Mouse (Mus musculus): ENCODE measurements around the gene Gpx3. TPM values are rescaled to one million over a fixed set of nuclear protein-coding genes. Genes with fewer than 3 reads are reported as not detected.
"Not testable (repeated sequence)": the region's sequence is repeated elsewhere in the genome, so short reads cannot be mapped to it uniquely, and the experiment has no call there.

The Gpx3 gene
- polyA plus RNA-seq, 1 experiment = 88.0 TPM

- 31% methylated on average over 4 of the region's 4 CpGs for WGBS
- no peak for DNase-seq (ENCODE audit: low read depth, low spot score)
These were observed 22.8 kb upstream of the Gpx3 start for GRCm38 (mm10) chr11:54879434-54879833.

- 86% methylated on average over 10 of the region's 10 CpGs for WGBS
- DNase-seq (ENCODE audit: low read depth, low spot score) = no peak
These were observed 22.3 kb upstream of the Gpx3 start for GRCm38 (mm10) chr11:54879922-54880321.

- no peak for DNase-seq (ENCODE audit: low read depth, low spot score)
- WGBS = 12% methylated on average over 2 of the region's 2 CpGs
These were observed 21.2 kb upstream of the Gpx3 start for GRCm38 (mm10) chr11:54881051-54881474.

GRCm38 (mm10) chr11:54882671-54883070 is 19.6 kb upstream of the Gpx3 start:
- DNase-seq (ENCODE audit: low read depth, low spot score) = no peak
- WGBS = 74% methylated on average over 8 of the region's 8 CpGs

- WGBS = 70% methylated on average over 5 of the region's 5 CpGs
- DNase-seq (ENCODE audit: low read depth, low spot score) = no peak
These were observed 17.9 kb upstream of the Gpx3 start for GRCm38 (mm10) chr11:54884197-54884828.

- no peak for DNase-seq (ENCODE audit: low read depth, low spot score)
- WGBS = 12% methylated on average over 5 of the region's 5 CpGs
These were observed 17.3 kb upstream of the Gpx3 start for GRCm38 (mm10) chr11:54884937-54885336.

- 92% methylated on average over 2 of the region's 2 CpGs for WGBS
These were observed 16.8 kb upstream of the Gpx3 start for GRCm38 (mm10) chr11:54885406-54885805.

GRCm38 (mm10) chr11:54887927-54888326 is 14.3 kb upstream of the Gpx3 start:
- DNase-seq (ENCODE audit: low read depth, low spot score) = no peak
- WGBS = 71% methylated on average over 6 of the region's 6 CpGs

More at GRCm38 (mm10) chr11:54885406-54885805, 16.8 kb upstream of the Gpx3 start:
- no peak for DNase-seq (ENCODE audit: low read depth, low spot score)

- WGBS = 94% methylated on average over 5 of the region's 5 CpGs
- DNase-seq (ENCODE audit: low read depth, low spot score) = no peak
These were observed 10.9 kb upstream of the Gpx3 start for GRCm38 (mm10) chr11:54891341-54891740.

GRCm38 (mm10) chr11:54892091-54892490 is 10.2 kb upstream of the Gpx3 start:
- WGBS = 40% methylated on average over 7 of the region's 7 CpGs
- DNase-seq (ENCODE audit: low read depth, low spot score) = no peak

GRCm38 (mm10) chr11:54894589-54894988 is 7.7 kb upstream of the Gpx3 start:
- WGBS = 43% methylated on average over 9 of the region's 9 CpGs
- no peak for DNase-seq (ENCODE audit: low read depth, low spot score)

- 65% methylated on average over 3 of the region's 3 CpGs for WGBS
- not testable (repeated sequence) for DNase-seq (ENCODE audit: low read depth, low spot score)
These were observed 5.6 kb upstream of the Gpx3 start for GRCm38 (mm10) chr11:54896646-54897045.

GRCm38 (mm10) chr11:54897470-54897869 is 4.8 kb upstream of the Gpx3 start:
- 49% methylated on average over 5 of the region's 5 CpGs for WGBS
- DNase-seq (ENCODE audit: low read depth, low spot score) = no peak

GRCm38 (mm10) chr11:54899657-54900056 is 2.6 kb upstream of the Gpx3 start:
- no peak for DNase-seq (ENCODE audit: low read depth, low spot score)
- WGBS = 58% methylated on average over 4 of the region's 4 CpGs

- WGBS = 71% methylated on average over 5 of the region's 5 CpGs
- DNase-seq (ENCODE audit: low read depth, low spot score) = no peak
These were observed 1.1 kb downstream of the Gpx3 start for GRCm38 (mm10) chr11:54903339-54903738.

- 77% methylated on average over 4 of the region's 4 CpGs for WGBS
- no peak for DNase-seq (ENCODE audit: low read depth, low spot score)
These were observed 1.9 kb downstream of the Gpx3 start for GRCm38 (mm10) chr11:54903940-54904706.

- DNase-seq (ENCODE audit: low read depth, low spot score) = no peak
- WGBS = 88% methylated on average over 3 of the region's 3 CpGs
These were observed 2.8 kb downstream of the Gpx3 start for GRCm38 (mm10) chr11:54905086-54905485.

- 28% methylated on average over 4 of the region's 4 CpGs for WGBS
- DNase-seq (ENCODE audit: low read depth, low spot score) = no peak
These were observed 3.7 kb downstream of the Gpx3 start for GRCm38 (mm10) chr11:54905931-54906330.

- no peak for DNase-seq (ENCODE audit: low read depth, low spot score)
- 45% methylated on average over 4 of the region's 4 CpGs for WGBS
These were observed 4.2 kb downstream of the Gpx3 start for GRCm38 (mm10) chr11:54906466-54906865.

GRCm38 (mm10) chr11:54907259-54907658 is 5.0 kb downstream of the Gpx3 start:
- WGBS = 85% methylated on average over 5 of the region's 5 CpGs
- no peak for DNase-seq (ENCODE audit: low read depth, low spot score)

- no peak for DNase-seq (ENCODE audit: low read depth, low spot score)
- 93% methylated on average over 11 of the region's 11 CpGs for WGBS
These were observed 7.0 kb downstream of the Gpx3 start for GRCm38 (mm10) chr11:54909273-54909672.

Measured in large intestine, adult 2 months (tissue).